In genomic region chr6:130419158-130419557, GRCm38 (mm10) we compare ENCODE assay signal across 41 mouse cellular contexts. TPM values are rescaled to one million over a fixed set of nuclear protein-coding genes. Genes with fewer than 3 reads are reported as not detected.
"Had no signal": no experiment of that assay in that cellular context is flagged by ENCODE, and none has a peak within 500 bp of the region (broad histone marks: within the 10 kb centered on the region; RNA-seq: fewer than 3 reads in every experiment).

No protein-coding gene starts in this region.

- DNase-seq: gastrocnemius, adult 2 months; gastrocnemius, postnatal 10 days; gastrocnemius, postnatal 25 days; heart, adult 2 months; heart, postnatal 14 days; heart, postnatal 36 days; kidney, adult 11 months; kidney, adult 2 months; kidney, adult 9 months; kidney, postnatal 14 days; kidney, postnatal 36 days; layer of hippocampus, adult 9-11 months; layer of hippocampus, postnatal 36 days; left cerebral cortex, postnatal 4 days had no signal

- ATAC-seq: hindbrain, postnatal 0 days; intestine, embryonic 16.5 days; liver, embryonic 12.5 days had no signal

- H3K27me3 ChIP-seq: heart, embryonic 13.5 days; heart, embryonic 15.5 days; hindbrain, embryonic 13.5 days; hindbrain, embryonic 15.5 days; kidney, embryonic 15.5 days; limb, embryonic 13.5 days; limb, embryonic 15.5 days; liver, embryonic 12.5 days had no signal

- H3K4me1 ChIP-seq: heart, embryonic 13.5 days; heart, embryonic 15.5 days; hindbrain, embryonic 13.5 days; hindbrain, embryonic 15.5 days; kidney, embryonic 15.5 days; limb, embryonic 13.5 days; limb, embryonic 15.5 days; liver, embryonic 12.5 days had no signal

- H3K9ac ChIP-seq: heart, embryonic 13.5 days; heart, embryonic 15.5 days; hindbrain, embryonic 13.5 days; hindbrain, embryonic 15.5 days; kidney, embryonic 15.5 days; limb, embryonic 13.5 days; limb, embryonic 15.5 days; liver, embryonic 12.5 days; liver, embryonic 14.5 days had no signal

- H3K4me3 ChIP-seq: gastrocnemius, adult 2 months; heart, adult 2 months; heart, embryonic 13.5 days; heart, embryonic 15.5 days; hindbrain, embryonic 13.5 days; hindbrain, embryonic 15.5 days; kidney, embryonic 15.5 days; limb, embryonic 13.5 days; limb, embryonic 15.5 days; liver, embryonic 12.5 days had no signal

- H3K36me3 ChIP-seq: heart, embryonic 13.5 days; heart, embryonic 15.5 days; hindbrain, embryonic 13.5 days; hindbrain, embryonic 15.5 days; kidney, embryonic 15.5 days; limb, embryonic 13.5 days; limb, embryonic 15.5 days; liver, embryonic 12.5 days had no signal

- H3K9me3 ChIP-seq: limb, embryonic 15.5 days had no signal

- H3K27ac ChIP-seq: gastrocnemius, adult 2 months; heart, adult 2 months; heart, embryonic 13.5 days; heart, embryonic 15.5 days; hindbrain, embryonic 13.5 days; hindbrain, embryonic 15.5 days; hindbrain, postnatal 0 days; kidney, embryonic 15.5 days; kidney, postnatal 0 days; limb, embryonic 13.5 days; limb, embryonic 15.5 days; liver, embryonic 12.5 days; liver, embryonic 14.5 days had no signal

RNA-seq across cellular contexts. Expression of gene Klra1, which starts 32.5 kb away (rescaled TPM):
- total RNA-seq: gastrocnemius, adult 2 months; gastrocnemius, postnatal 10 days; gastrocnemius, postnatal 25 days; gastrocnemius, postnatal 4 days; heart, adult 2 months; heart, postnatal 14 days; heart, postnatal 36 days; hematopoietic stem cell, adult 5-6 weeks; hindbrain, postnatal 0 days; layer of hippocampus, adult 18-20 months; layer of hippocampus, adult 8-10 months; layer of hippocampus, postnatal 14 days; layer of hippocampus, postnatal 36 days; left cerebral cortex, adult 18-20 months; left cerebral cortex, adult 8-10 months; left cerebral cortex, postnatal 14 days; left cerebral cortex, postnatal 4 days had no signal
- polyA plus RNA-seq: heart, adult 2 months; heart, embryonic 11.5 days; heart, embryonic 13.5 days; heart, embryonic 15.5 days; heart, postnatal 0 days; hindbrain, embryonic 11.5 days; hindbrain, embryonic 13.5 days; hindbrain, embryonic 15.5 days; hindbrain, postnatal 0 days; intestine, embryonic 14.5 days; intestine, embryonic 16.5 days; kidney, adult 2 months; kidney, embryonic 15.5 days; kidney, postnatal 0 days; large intestine, adult 2 months; limb, embryonic 11.5 days; limb, embryonic 13.5 days; limb, embryonic 15.5 days; liver, adult 2 months; liver, embryonic 12.5 days; liver, embryonic 14.5 days had no signal
